ENCODE assay signal across 8 mouse cellular contexts in the genomic region with DNA sequence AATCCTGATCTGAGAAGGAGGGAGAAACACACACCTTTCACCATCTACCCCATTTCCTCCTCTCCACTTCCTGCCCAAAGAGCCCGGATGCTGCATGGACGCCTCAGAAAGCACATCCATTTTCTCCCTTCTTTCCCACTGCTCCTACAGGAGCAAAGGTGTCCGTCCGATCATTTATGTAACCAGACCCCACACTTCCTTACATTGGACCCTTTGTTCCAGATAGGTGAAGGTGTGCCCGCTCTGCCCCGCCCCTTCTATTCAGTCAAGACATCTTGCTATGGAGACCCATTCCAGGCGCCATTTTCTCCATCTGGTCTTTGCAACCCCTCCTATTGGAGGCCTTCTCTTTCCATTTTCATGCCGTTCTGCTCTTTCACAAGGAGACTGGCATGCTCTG. TPM values are rescaled to one million over a fixed set of nuclear protein-coding genes. Genes with fewer than 3 reads are reported as not detected.
DNase-seq lines count a peak whose midpoint lies in the region; ATAC-seq and TF ChIP-seq lines count a peak whose summit lies in the region.

No protein-coding gene starts in this region.

- peak overlapping the region; percentile 62 for H3K4me3 ChIP-seq in lung, embryonic 14.5 days (ENCODE audit: low read depth, low read length)
- H3K4me3 ChIP-seq in lung, adult 2 months (replicated peaks; ENCODE audit: extremely low read depth, low read depth, low read length) = no peak overlapping the region
- peak overlapping the region; percentile 65 for H3K4me3 ChIP-seq in embryonic facial prominence, embryonic 13.5 days
- H3K4me3 ChIP-seq in limb, embryonic 13.5 days = peak overlapping the region; percentile 66
- peak overlapping the region; percentile 58 for H3K4me3 ChIP-seq in small intestine, adult 2 months (ENCODE audit: low read depth, low read length)
- H3K4me3 ChIP-seq in cerebellum, adult 2 months (replicated peaks; ENCODE audit: insufficient read depth, low read depth, low read length) = no peak overlapping the region

- peaks cover 24% of the 10 kb centered on the region for H3K27me3 ChIP-seq in lung, embryonic 14.5 days (ENCODE audit: insufficient read depth, low read length)
- H3K27me3 ChIP-seq in embryonic facial prominence, embryonic 13.5 days = peaks cover 32% of the 10 kb centered on the region
- peaks cover 25% of the 10 kb centered on the region for H3K27me3 ChIP-seq in limb, embryonic 13.5 days
- H3K27me3 ChIP-seq in small intestine, adult 2 months (ENCODE audit: control insufficient read depth, insufficient read depth, low read length) = peaks cover 12% of the 10 kb centered on the region
- H3K27me3 ChIP-seq in cerebellum, adult 2 months (ENCODE audit: control insufficient read depth, insufficient read depth, low read length) = no peaks in the 10 kb centered on the region

- H3K27ac ChIP-seq in lung, embryonic 14.5 days (ENCODE audit: low read depth) = peak overlapping the region; percentile 85
- peak overlapping the region; percentile 72 for H3K27ac ChIP-seq in embryonic facial prominence, embryonic 13.5 days
- peak overlapping the region; percentile 86 for H3K27ac ChIP-seq in limb, embryonic 13.5 days
- H3K27ac ChIP-seq in small intestine, adult 2 months (ENCODE audit: insufficient read depth, low read depth, low read length) = no peak overlapping the region
- no peak overlapping the region for H3K27ac ChIP-seq in cerebellum, adult 2 months (ENCODE audit: insufficient read depth, low read length)

- peak overlapping the region; percentile 69 for H3K4me2 ChIP-seq in lung, embryonic 14.5 days
- H3K4me2 ChIP-seq in embryonic facial prominence, embryonic 13.5 days = peak overlapping the region; percentile 63
- peak overlapping the region; percentile 70 for H3K4me2 ChIP-seq in limb, embryonic 13.5 days (replicated peaks)

- no peak for TF ChIP-seq CTCF in lung, embryonic 14.5 days (IDR thresholded peaks at IDR 0.05; ENCODE audit: low read depth)
- no peak for TF ChIP-seq CTCF in lung, adult 2 months (IDR thresholded peaks at IDR 0.05; ENCODE audit: insufficient read depth, low read length)
- no peak for TF ChIP-seq CTCF in small intestine, adult 2 months (IDR thresholded peaks at IDR 0.05; ENCODE audit: extremely low read depth, insufficient read length, insufficient replicate concordance, low read depth, low read length)
- no peak for TF ChIP-seq CTCF in cerebellum, adult 2 months (IDR thresholded peaks at IDR 0.05; ENCODE audit: borderline replicate concordance, insufficient read depth, low read depth, low read length)

- TF ChIP-seq POLR2A in lung, adult 2 months (IDR thresholded peaks at IDR 0.05; ENCODE audit: borderline replicate concordance, extremely low read depth, low read depth, low read length) = no peak
- TF ChIP-seq POLR2A in small intestine, adult 2 months (IDR thresholded peaks at IDR 0.05; ENCODE audit: low read depth, low read length) = no peak
- no peak for TF ChIP-seq POLR2A in cerebellum, adult 2 months (IDR thresholded peaks at IDR 0.05; ENCODE audit: borderline replicate concordance, insufficient read depth, low read length)

- H3K9ac ChIP-seq in lung, embryonic 14.5 days = peak overlapping the region; percentile 86
- H3K9ac ChIP-seq in embryonic facial prominence, embryonic 13.5 days = peak overlapping the region; percentile 79
- H3K9ac ChIP-seq in limb, embryonic 13.5 days = peak overlapping the region; percentile 81

- 0 out of 2 replicates have a peak, but pooled peaks cover 4% of the 10 kb centered on the region for H3K4me1 ChIP-seq in lung, embryonic 14.5 days (ENCODE audit: insufficient read depth)
- H3K4me1 ChIP-seq in lung, adult 2 months (ENCODE audit: control insufficient read depth, insufficient read depth, low read length) = no peaks in the 10 kb centered on the region
- peaks cover 43% of the 10 kb centered on the region for H3K4me1 ChIP-seq in embryonic facial prominence, embryonic 13.5 days
- peaks cover 52% of the 10 kb centered on the region for H3K4me1 ChIP-seq in limb, embryonic 13.5 days
- H3K4me1 ChIP-seq in small intestine, adult 2 months (ENCODE audit: control insufficient read depth, insufficient read depth, insufficient read length, low read length) = no peaks in the 10 kb centered on the region
- H3K4me1 ChIP-seq in cerebellum, adult 2 months (ENCODE audit: control insufficient read depth, insufficient read depth, low read length) = no peaks in the 10 kb centered on the region

- H3K36me3 ChIP-seq in lung, embryonic 14.5 days (ENCODE audit: insufficient read depth) = peaks cover 12% of the 10 kb centered on the region; the same call in 1 of the 2 replicates
- H3K36me3 ChIP-seq in embryonic facial prominence, embryonic 13.5 days = peaks cover 6% of the 10 kb centered on the region
- peaks cover 50% of the 10 kb centered on the region for H3K36me3 ChIP-seq in limb, embryonic 13.5 days
- H3K36me3 ChIP-seq in small intestine, adult 2 months (ENCODE audit: control insufficient read depth, insufficient read depth, low read length) = no peaks in the 10 kb centered on the region

- DNase-seq in lung, embryonic 14.5 days = peak; percentile 64
- no peak for DNase-seq in lung, adult 2 months
- no peak for DNase-seq in left cerebral cortex, adult 18-20 months (ENCODE audit: low spot score in 2 of 2)
- DNase-seq in natural killer cell, adult 2 months (ENCODE audit: low spot score in 2 of 2) = no peak
- no peak for DNase-seq in cerebellum, adult 2 months

- WGBS in lung, embryonic 14.5 days = 49% methylated on average over 8 of the region's 8 CpGs
- whole genome bisulfite sequencing in lung, adult 2 months = 50% methylated on average over 8 of the region's 8 CpGs
- 47% methylated on average over 8 of the region's 8 CpGs for WGBS in embryonic facial prominence, embryonic 13.5 days
- 53% methylated on average over 8 of the region's 8 CpGs for WGBS in limb, embryonic 13.5 days
- WGBS in small intestine, adult 2 months = 47% methylated on average over 8 of the region's 8 CpGs
- WGBS in cerebellum, adult 2 months = 42% methylated on average over 8 of the region's 8 CpGs

- no peak for ATAC-seq in lung, embryonic 14.5 days (ENCODE audit: insufficient read depth)
- no peak for ATAC-seq in embryonic facial prominence, embryonic 13.5 days (ENCODE audit: insufficient number of reproducible peaks, insufficient read depth, low FRiP score, low TSS enrichment, low read depth)
- no peak for ATAC-seq in limb, embryonic 13.5 days (ENCODE audit: low FRiP score, low read depth)

- peaks cover 52% of the 10 kb centered on the region for H3K9me3 ChIP-seq in lung, embryonic 14.5 days (ENCODE audit: low read depth, low read length)
- H3K9me3 ChIP-seq in embryonic facial prominence, embryonic 13.5 days = peaks cover 52% of the 10 kb centered on the region
- peaks cover 53% of the 10 kb centered on the region for H3K9me3 ChIP-seq in limb, embryonic 13.5 days

RNA-seq across cellular contexts. Expression of a gene that starts 10.3 kb away (rescaled TPM):
- polyA plus RNA-seq in lung, embryonic 14.5 days (2014; fragmentation: Nextera tagmentation; extraction: Ambion mirVana) = 1,980 and 2,011 TPM in 2 replicates
- 897 and 1,050 TPM in 2 replicates for polyA plus RNA-seq in lung, adult 2 months (2012; rRNA removed)
- polyA plus RNA-seq in embryonic facial prominence, embryonic 13.5 days (2015; fragmentation: Nextera tagmentation; extraction: Ambion mirVana) = 1,664 and 1,723 TPM in 2 replicates
- polyA plus RNA-seq in limb, embryonic 13.5 days (2015; fragmentation: Nextera tagmentation; extraction: Ambion mirVana) = 1,943 and 1,947 TPM in 2 replicates
- polyA plus RNA-seq in small intestine, adult 2 months (2012; rRNA removed) = 295 and 530 TPM in 2 replicates
- total RNA-seq in left cerebral cortex, adult 18-20 months (2021) = 1,000 to 10,000 TPM; 1,817 to 1,846 TPM
- polyA plus RNA-seq in cerebellum, adult 2 months (2012; rRNA removed) = 2,758 and 2,923 TPM in 2 replicates

RNA-seq across cellular contexts. Expression of a gene that starts 52.1 kb away (rescaled TPM):
- polyA plus RNA-seq in lung, embryonic 14.5 days (2014; fragmentation: Nextera tagmentation; extraction: Ambion mirVana) = 11.3 and 14.7 TPM in 2 replicates
- polyA plus RNA-seq in lung, adult 2 months (2012; rRNA removed) = not detected in 2 replicates
- 17.1 and 20.3 TPM in 2 replicates for polyA plus RNA-seq in embryonic facial prominence, embryonic 13.5 days (2015; fragmentation: Nextera tagmentation; extraction: Ambion mirVana)
- 21.5 and 25.3 TPM in 2 replicates for polyA plus RNA-seq in limb, embryonic 13.5 days (2015; fragmentation: Nextera tagmentation; extraction: Ambion mirVana)
- polyA plus RNA-seq in small intestine, adult 2 months (2012; rRNA removed) = not detected in 2 replicates
- 1 to 10 TPM; 2.4 to 2.7 TPM for total RNA-seq in left cerebral cortex, adult 18-20 months (2021)
- 0.06 and 0.07 TPM in 2 replicates for polyA plus RNA-seq in cerebellum, adult 2 months (2012; rRNA removed)

Comparison
In these comparisons a context has a peak if more than half of its experiments do, and no peak if none do; other contexts are left out.
1. H3K4me3 ChIP-seq: peak in lung, embryonic 14.5 days (single experiment), embryonic facial prominence, embryonic 13.5 days (single experiment), limb, embryonic 13.5 days (single experiment) and small intestine, adult 2 months (single experiment); none in lung, adult 2 months (single experiment) and cerebellum, adult 2 months (single experiment).
2. RNA of a gene that starts 52.1 kb away (polyA plus RNA-seq): 21.5 to 25.3 TPM in limb, embryonic 13.5 days, 17.1 to 20.3 TPM in embryonic facial prominence, embryonic 13.5 days and 11.3 to 14.7 TPM in lung, embryonic 14.5 days; 0.06 to 0.07 TPM in cerebellum, adult 2 months, not detected in lung, adult 2 months and not detected in small intestine, adult 2 months; every median in the first group is over 10 times any median in the second.
3. H3K27ac ChIP-seq: peak in lung, embryonic 14.5 days (single experiment), embryonic facial prominence, embryonic 13.5 days (single experiment) and limb, embryonic 13.5 days (single experiment); none in small intestine, adult 2 months (single experiment) and cerebellum, adult 2 months (single experiment).
4. Peak in every context shown above with its lines, with median percentiles within 50 percentile points of each other: H3K4me2 ChIP-seq and H3K9ac ChIP-seq.